Mouse (Mus musculus): Measurements from ENCODE around the gene Rassf6. TPM values are rescaled to one million over a fixed set of nuclear protein-coding genes. Genes with fewer than 3 reads are reported as not detected.

Rassf6 gene
- 0.45 and 1.1 TPM in 2 replicates for polyA plus RNA-seq (2012; rRNA removed)

DNA sequence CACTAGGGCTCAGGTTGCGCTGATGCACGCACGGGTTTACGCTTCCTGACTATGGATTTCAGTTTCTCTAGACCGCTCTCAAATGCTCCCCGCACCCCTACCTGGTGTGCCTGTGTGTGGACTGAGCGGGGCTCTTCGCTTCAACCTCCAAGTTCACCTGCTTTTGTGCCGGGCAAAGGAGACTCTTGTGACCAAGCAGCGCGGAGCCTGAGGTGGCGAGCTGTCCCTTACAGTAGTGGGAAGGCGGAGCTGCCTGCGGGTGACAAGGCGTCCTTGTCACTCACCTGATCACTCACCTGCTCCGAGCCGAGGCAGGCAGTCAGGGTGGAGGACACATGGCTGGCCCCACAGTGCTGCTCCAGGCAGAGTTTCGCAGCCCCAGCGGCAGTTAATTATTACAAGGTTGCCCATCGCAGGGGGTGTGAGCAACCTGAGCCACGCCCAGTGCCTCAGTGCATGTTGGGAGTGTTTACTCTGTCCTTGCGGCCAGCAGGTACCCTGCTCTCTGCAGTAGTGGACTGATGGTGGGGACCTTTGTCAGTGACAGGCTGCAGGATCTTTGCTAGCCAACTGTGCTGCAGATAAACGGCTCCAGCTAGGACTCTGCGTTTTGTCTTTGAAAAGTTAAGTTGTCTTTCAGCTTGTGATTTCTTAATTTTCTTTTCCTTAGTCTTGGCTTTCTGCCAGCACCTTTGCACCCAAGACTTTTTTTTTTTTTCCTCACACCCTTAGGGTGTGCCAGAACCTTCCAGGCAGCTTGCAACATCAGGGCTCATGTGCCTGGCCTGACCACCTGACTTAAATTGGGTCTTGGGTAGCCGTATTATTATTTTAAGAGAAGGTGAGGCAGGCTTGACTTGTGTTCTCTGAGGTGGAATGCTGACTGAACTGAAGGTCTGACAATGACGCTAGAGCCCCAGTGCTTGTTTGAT lies at the start of gene Rassf6:
TSS of gene Rassf6 (minus strand) at position 372 of the 932 bp plus-strand sequence.
- TF ChIP-seq CTCF (IDR thresholded peaks at IDR 0.05; ENCODE audit: extremely low read depth, insufficient read depth, low read length), result no peak
- no peak for TF ChIP-seq POLR2A (IDR thresholded peaks at IDR 0.05; ENCODE audit: extremely low read depth, insufficient read depth, low read length)
- no peak within 1 kb of the TSS for H3K27ac ChIP-seq (ENCODE audit: insufficient read depth, low read length)
- H3K4me3 ChIP-seq (ENCODE audit: insufficient read depth, low read length), result peak within 1 kb of the TSS; percentile 54
- H3K4me1 ChIP-seq (ENCODE audit: control insufficient read depth, insufficient read depth, low read length), result no peaks in the 10 kb centered on the region

DNA sequence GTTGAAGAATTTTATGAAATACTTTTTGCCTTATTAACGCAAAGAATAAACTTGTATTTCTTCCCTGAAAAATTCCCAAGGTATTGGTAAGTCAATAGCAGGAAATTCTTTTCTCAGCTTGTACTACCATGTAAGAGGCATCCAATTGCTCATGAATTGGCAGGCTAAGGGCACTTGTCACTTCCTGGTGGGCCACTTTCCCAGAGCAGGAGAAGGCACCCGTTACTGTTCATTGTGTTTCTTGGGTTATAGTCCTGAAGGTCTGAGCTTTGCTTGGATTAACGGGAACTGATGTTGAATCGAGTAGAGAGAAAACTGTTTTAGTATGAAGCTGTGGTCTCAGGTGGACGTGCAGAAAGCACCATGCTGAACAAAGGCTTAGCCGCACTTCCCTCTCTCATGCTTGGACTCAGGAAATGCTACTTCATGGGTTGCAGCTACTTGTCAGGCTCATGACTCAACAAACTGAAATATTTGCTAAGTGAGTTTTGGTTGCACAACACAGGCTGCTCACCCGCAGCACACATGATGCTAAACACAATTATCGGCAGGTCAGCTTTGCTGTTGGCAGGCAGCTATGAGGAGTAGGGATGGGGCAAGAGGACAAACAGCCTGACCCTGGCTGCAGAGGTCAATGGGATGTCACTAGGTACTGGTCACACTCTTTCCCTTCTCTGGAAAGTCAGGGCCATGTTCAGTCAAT lies 49.1 kb upstream of the Rassf6 start:
- Histone ChIP-seq H3K4me3 (ENCODE audit: insufficient read depth, low read length) (no peak overlapping the region), H3K4me1 (ENCODE audit: control insufficient read depth, insufficient read depth, low read length) (no peaks in the 10 kb centered on the region), H3K27ac (ENCODE audit: insufficient read depth, low read length) (no peak overlapping the region)
- no peak for TF ChIP-seq POLR2A (IDR thresholded peaks at IDR 0.05; ENCODE audit: extremely low read depth, insufficient read depth, low read length)
- TF ChIP-seq CTCF (IDR thresholded peaks at IDR 0.05; ENCODE audit: extremely low read depth, insufficient read depth, low read length), result no peak

DNA sequence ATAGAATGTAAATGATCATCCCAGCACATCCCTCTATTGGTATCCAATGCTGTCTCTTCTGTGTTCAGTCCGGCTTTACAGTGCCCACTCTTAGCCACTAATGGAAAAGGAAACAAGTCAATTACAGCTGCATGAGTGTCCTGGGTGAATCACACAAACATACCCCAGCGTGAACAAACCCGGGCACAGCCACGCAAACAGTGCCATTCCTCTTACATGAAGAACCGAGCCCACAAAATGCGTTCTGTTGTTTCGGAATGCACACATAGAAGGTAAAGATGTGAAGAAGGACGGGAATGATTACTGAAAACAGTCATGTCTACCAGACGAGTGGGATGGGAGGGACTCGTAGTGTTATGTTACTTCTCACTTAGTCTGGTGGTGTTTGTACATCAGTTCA lies 47.5 kb upstream of the Rassf6 start:
- H3K4me1 ChIP-seq (ENCODE audit: control insufficient read depth, insufficient read depth, low read length), result no peaks in the 10 kb centered on the region
- no peak overlapping the region for H3K27ac ChIP-seq (ENCODE audit: insufficient read depth, low read length)
- no peak overlapping the region for H3K4me3 ChIP-seq (ENCODE audit: insufficient read depth, low read length)
- TF ChIP-seq POLR2A (IDR thresholded peaks at IDR 0.05; ENCODE audit: extremely low read depth, insufficient read depth, low read length) (no peak), CTCF (IDR thresholded peaks at IDR 0.05; ENCODE audit: extremely low read depth, insufficient read depth, low read length) (no peak)

DNA sequence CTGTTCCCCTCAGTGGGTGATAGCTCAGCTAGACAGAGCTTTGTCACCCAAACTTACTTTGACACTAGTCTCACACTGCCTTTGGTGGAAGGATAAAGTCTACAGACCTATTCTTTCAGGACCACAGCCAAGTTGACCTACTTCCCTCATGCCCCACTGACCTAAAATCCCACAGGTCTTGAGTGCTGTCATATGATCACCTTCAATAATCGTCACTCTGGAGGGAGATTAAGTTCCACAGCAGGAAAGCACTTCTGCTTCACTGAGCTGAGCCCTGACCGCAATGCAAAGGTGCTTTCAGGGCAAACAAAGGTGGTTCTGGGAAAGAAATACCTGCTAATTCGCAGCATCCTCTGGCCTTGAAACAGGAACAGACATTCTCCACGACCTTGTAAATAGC lies 44.5 kb upstream of the Rassf6 start:
- no peak for TF ChIP-seq POLR2A (IDR thresholded peaks at IDR 0.05; ENCODE audit: extremely low read depth, insufficient read depth, low read length)
- no peak for TF ChIP-seq CTCF (IDR thresholded peaks at IDR 0.05; ENCODE audit: extremely low read depth, insufficient read depth, low read length)
- no peaks in the 10 kb centered on the region for H3K4me1 ChIP-seq (ENCODE audit: control insufficient read depth, insufficient read depth, low read length)
- no peak overlapping the region for H3K4me3 ChIP-seq (ENCODE audit: insufficient read depth, low read length)
- no peak overlapping the region for H3K27ac ChIP-seq (ENCODE audit: insufficient read depth, low read length)

DNA sequence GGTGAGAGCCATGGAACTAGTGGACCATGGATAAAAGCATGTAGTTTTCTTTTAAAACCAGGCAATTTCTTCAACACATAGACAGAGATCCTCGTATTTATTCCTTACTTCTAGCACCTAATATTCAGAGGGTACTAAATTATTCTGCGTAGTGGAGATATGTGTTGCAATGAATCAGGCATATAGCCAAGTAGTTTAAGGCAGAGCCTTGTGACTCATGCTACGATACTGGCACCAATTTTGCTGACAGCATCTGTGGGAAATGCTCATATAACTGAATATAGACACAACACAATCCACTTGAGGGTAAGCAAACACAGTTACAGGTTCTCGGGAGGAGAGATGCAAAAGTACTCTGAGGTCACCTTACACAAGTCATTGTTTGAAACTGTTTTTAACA lies 41.4 kb upstream of the Rassf6 start:
- Histone ChIP-seq H3K4me1 (ENCODE audit: control insufficient read depth, insufficient read depth, low read length) (no peaks in the 10 kb centered on the region), H3K27ac (ENCODE audit: insufficient read depth, low read length) (no peak overlapping the region), H3K4me3 (ENCODE audit: insufficient read depth, low read length) (no peak overlapping the region)
- TF ChIP-seq POLR2A (IDR thresholded peaks at IDR 0.05; ENCODE audit: extremely low read depth, insufficient read depth, low read length) (no peak), CTCF (IDR thresholded peaks at IDR 0.05; ENCODE audit: extremely low read depth, insufficient read depth, low read length) (no peak)

DNA sequence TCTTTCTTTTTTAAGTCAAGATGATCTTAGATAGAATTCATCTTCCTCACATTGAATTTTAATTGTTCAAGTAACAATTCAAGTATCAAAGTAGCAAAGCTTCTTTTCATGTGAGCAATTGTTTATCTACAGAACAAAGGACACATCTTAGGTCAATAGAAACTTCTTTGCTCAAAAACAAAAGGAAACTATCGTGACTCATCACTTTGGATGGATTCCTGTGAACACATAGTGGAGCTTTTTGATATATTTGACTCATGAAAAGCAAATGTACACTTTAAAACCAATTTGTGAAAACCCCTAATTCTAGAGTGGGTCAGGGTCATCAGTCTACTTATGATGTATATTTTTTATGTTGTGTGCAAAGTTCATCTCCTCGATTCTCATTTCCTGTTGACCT lies 37.1 kb upstream of the Rassf6 start:
- no peak overlapping the region for H3K27ac ChIP-seq (ENCODE audit: insufficient read depth, low read length)
- H3K4me1 ChIP-seq (ENCODE audit: control insufficient read depth, insufficient read depth, low read length), result no peaks in the 10 kb centered on the region
- no peak for TF ChIP-seq POLR2A (IDR thresholded peaks at IDR 0.05; ENCODE audit: extremely low read depth, insufficient read depth, low read length)
- TF ChIP-seq CTCF (IDR thresholded peaks at IDR 0.05; ENCODE audit: extremely low read depth, insufficient read depth, low read length), result no peak
- no peak overlapping the region for H3K4me3 ChIP-seq (ENCODE audit: insufficient read depth, low read length)

DNA sequence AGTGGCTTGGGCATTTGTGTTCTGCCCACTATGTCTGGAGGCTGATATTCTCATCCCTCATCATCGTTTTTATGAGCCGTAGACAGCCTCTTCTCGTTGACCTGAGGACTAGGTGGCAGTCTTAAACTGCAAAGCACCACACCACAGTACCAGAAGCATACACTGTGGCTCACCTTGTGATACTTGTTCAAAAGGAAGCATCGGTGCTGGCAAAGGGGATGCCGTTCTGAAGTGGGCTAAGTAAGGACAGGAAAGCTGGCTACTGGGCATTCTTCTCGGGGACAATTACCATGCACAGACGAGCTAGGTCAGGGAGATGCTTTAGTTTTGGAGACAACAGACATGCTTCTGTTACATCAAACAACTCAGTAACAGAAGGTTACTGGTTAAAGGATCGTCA lies 21.4 kb upstream of the Rassf6 start:
- Histone ChIP-seq H3K27ac (ENCODE audit: insufficient read depth, low read length) (no peak overlapping the region), H3K4me3 (ENCODE audit: insufficient read depth, low read length) (no peak overlapping the region), H3K4me1 (ENCODE audit: control insufficient read depth, insufficient read depth, low read length) (no peaks in the 10 kb centered on the region)
- TF ChIP-seq POLR2A (IDR thresholded peaks at IDR 0.05; ENCODE audit: extremely low read depth, insufficient read depth, low read length) (no peak), CTCF (IDR thresholded peaks at IDR 0.05; ENCODE audit: extremely low read depth, insufficient read depth, low read length) (no peak)

DNA sequence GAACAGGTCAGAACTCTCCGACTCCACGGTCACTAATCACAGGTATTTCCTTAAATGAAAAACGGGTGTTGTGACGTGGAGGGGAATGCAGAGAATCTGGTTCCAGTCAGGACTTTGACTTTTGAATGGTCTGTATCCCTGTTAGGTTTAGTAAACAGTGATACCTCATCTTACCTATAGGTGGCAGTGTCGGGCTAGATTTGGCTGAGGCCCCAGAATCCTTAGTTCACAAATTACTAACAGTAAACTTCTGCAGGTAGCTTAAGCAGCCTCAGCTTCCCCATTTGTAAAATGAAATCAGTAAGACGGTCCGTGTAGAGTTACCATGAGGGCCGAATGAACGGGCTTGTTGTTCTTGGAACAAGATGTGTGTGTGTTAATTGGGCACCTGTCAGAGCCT lies 21.0 kb upstream of the Rassf6 start:
- H3K4me1 ChIP-seq (ENCODE audit: control insufficient read depth, insufficient read depth, low read length), result no peaks in the 10 kb centered on the region
- no peak overlapping the region for H3K4me3 ChIP-seq (ENCODE audit: insufficient read depth, low read length)
- TF ChIP-seq POLR2A (IDR thresholded peaks at IDR 0.05; ENCODE audit: extremely low read depth, insufficient read depth, low read length) (no peak), CTCF (IDR thresholded peaks at IDR 0.05; ENCODE audit: extremely low read depth, insufficient read depth, low read length) (peak; percentile 71; the same call in 1 of the 2 replicates)
- H3K27ac ChIP-seq (ENCODE audit: insufficient read depth, low read length), result no peak overlapping the region

DNA sequence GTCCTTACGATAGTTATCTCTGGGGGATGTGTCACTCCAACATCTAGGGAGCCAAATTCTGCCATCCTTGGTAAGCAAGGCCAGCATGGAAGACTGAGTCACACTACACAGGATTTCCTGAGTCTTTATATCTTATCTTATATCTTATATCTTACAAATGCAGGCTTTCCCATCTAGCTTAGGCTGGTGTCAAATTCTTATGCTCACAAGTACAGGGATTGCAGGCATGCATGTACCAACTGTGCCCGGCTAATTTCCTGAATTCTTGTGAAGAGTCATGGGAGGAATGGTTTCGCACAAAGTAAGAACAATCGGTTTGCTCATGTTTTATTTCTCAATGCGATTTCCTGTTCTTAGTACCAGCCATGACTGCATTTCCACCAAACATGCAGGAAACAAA lies 20.0 kb upstream of the Rassf6 start:
- TF ChIP-seq POLR2A (IDR thresholded peaks at IDR 0.05; ENCODE audit: extremely low read depth, insufficient read depth, low read length) (no peak), CTCF (IDR thresholded peaks at IDR 0.05; ENCODE audit: extremely low read depth, insufficient read depth, low read length) (no peak)
- no peak overlapping the region for H3K27ac ChIP-seq (ENCODE audit: insufficient read depth, low read length)
- no peaks in the 10 kb centered on the region for H3K4me1 ChIP-seq (ENCODE audit: control insufficient read depth, insufficient read depth, low read length)
- H3K4me3 ChIP-seq (ENCODE audit: insufficient read depth, low read length), result no peak overlapping the region

All from cortical plate, adult 2 months (tissue).